In genomic region chr11:109873161-109873775, GRCm38 (mm10) we compare ENCODE assay signal across 8 mouse cellular contexts. TPM values are rescaled to one million over a fixed set of nuclear protein-coding genes. Genes with fewer than 3 reads are reported as not detected.
DNase-seq lines count a peak whose midpoint lies in the region; ATAC-seq and TF ChIP-seq lines count a peak whose summit lies in the region.

No protein-coding gene starts in this region.

- TF ChIP-seq POLR2A in MEL (IDR thresholded peaks at IDR 0.05; ENCODE audit: control insufficient read depth in 1 of 2, insufficient read depth in 1 of 2, low read depth in 1 of 2, low read length in 2 of 2, poor library complexity in 1 of 2): no peak

- peak; percentile 95 for TF ChIP-seq RAD21 in MEL (IDR thresholded peaks at IDR 0.05; ENCODE audit: low read depth, low read length)

- H3K9ac ChIP-seq in hindbrain, embryonic 14.5 days: no peak overlapping the region
- H3K9ac ChIP-seq in hindbrain, embryonic 16.5 days (ENCODE audit: low read depth, low read length): no peak overlapping the region
- H3K9ac ChIP-seq in MEL (ENCODE audit: control insufficient read depth, low read depth, low read length, poor library complexity, severe bottlenecking): peak overlapping the region; percentile 44
- H3K9ac ChIP-seq in forebrain, embryonic 11.5 days (ENCODE audit: low read length): no peak overlapping the region

- ATAC-seq in hindbrain, embryonic 14.5 days (ENCODE audit: low FRiP score): no peak
- no peak for ATAC-seq in hindbrain, embryonic 16.5 days
- ATAC-seq in forebrain, embryonic 11.5 days (replicated peaks; ENCODE audit: low FRiP score): no peak

- no peak overlapping the region for H3K4me2 ChIP-seq in hindbrain, embryonic 14.5 days (replicated peaks)
- H3K4me2 ChIP-seq in hindbrain, embryonic 16.5 days (ENCODE audit: low read length): no peak overlapping the region
- no peak overlapping the region for H3K4me2 ChIP-seq in forebrain, embryonic 11.5 days (ENCODE audit: low read depth, low read length, severe bottlenecking)

- no peaks in the 10 kb centered on the region for H3K79me2 ChIP-seq in MEL (ENCODE audit: control insufficient read depth, insufficient read depth, low read length, poor library complexity)

- H3K27me3 ChIP-seq in hindbrain, embryonic 14.5 days (ENCODE audit: control insufficient read depth, insufficient read depth, low read length): no peaks in the 10 kb centered on the region
- no peaks in the 10 kb centered on the region for H3K27me3 ChIP-seq in hindbrain, embryonic 16.5 days (replicated peaks; ENCODE audit: control insufficient read depth, insufficient read depth, low read length)
- no peaks in the 10 kb centered on the region for H3K27me3 ChIP-seq in MEL (ENCODE audit: control insufficient read depth in 1 of 2, insufficient read depth in 2 of 2, low read length in 2 of 2)
- no peaks in the 10 kb centered on the region for H3K27me3 ChIP-seq in forebrain, embryonic 11.5 days (ENCODE audit: control insufficient read depth, insufficient read depth, low read length)

- no peak for TF ChIP-seq EP300 in MEL (IDR thresholded peaks at IDR 0.05; ENCODE audit: low read depth in 1 of 2, low read length in 2 of 2)

- no peak overlapping the region for H3K4me3 ChIP-seq in hindbrain, embryonic 14.5 days (replicated peaks; ENCODE audit: low read length)
- no peak overlapping the region for H3K4me3 ChIP-seq in hindbrain, embryonic 16.5 days (ENCODE audit: low read length)
- peak overlapping the region; percentile 48 to 52 for H3K4me3 ChIP-seq in MEL (ENCODE audit: control insufficient read depth in 1 of 2, insufficient read depth in 1 of 2, low read depth in 2 of 2, low read length in 2 of 2)
- H3K4me3 ChIP-seq in forebrain, embryonic 11.5 days (ENCODE audit: low read depth, low read length): no peak overlapping the region

- no peaks in the 10 kb centered on the region for H3K36me3 ChIP-seq in hindbrain, embryonic 14.5 days (replicated peaks; ENCODE audit: control insufficient read depth, insufficient read depth)
- no peaks in the 10 kb centered on the region for H3K36me3 ChIP-seq in hindbrain, embryonic 16.5 days (ENCODE audit: control insufficient read depth, insufficient read depth, low read length)
- peaks cover 0 to 23% of the 10 kb centered on the region in 2 experiments; a peak in 2 of 4 replicates for H3K36me3 ChIP-seq in MEL (ENCODE audit: control insufficient read depth in 1 of 2, insufficient read depth in 2 of 2, low read length in 2 of 2)
- H3K36me3 ChIP-seq in forebrain, embryonic 11.5 days (ENCODE audit: control insufficient read depth, insufficient read depth, low read length): no peaks in the 10 kb centered on the region

- peak; percentile 82 for DNase-seq in hindbrain, embryonic 14.5 days (ENCODE audit: low spot score)
- DNase-seq in 3T3-L1 (ENCODE audit: low read depth, low spot score) (peak; percentile 75), MEL (ENCODE audit: low read depth, low spot score) (peak; percentile 82)
- DNase-seq in heart, postnatal 10 days: peak; percentile 54 to 72
- DNase-seq in Muller cell, postnatal 12 days (ENCODE audit: inconsistent ontology term): no peak
- DNase-seq in forebrain, embryonic 11.5 days (ENCODE audit: low spot score): no peak
- no peak for DNase-seq in spleen, adult 18-20 months

- H3K9me3 ChIP-seq in hindbrain, embryonic 14.5 days (ENCODE audit: control insufficient read depth, low read length): no peaks in the 10 kb centered on the region
- no peaks in the 10 kb centered on the region for H3K9me3 ChIP-seq in hindbrain, embryonic 16.5 days (ENCODE audit: control insufficient read depth, low read length)
- H3K9me3 ChIP-seq in MEL (replicated peaks; ENCODE audit: insufficient read depth, low read length): no peaks in the 10 kb centered on the region
- no peaks in the 10 kb centered on the region for H3K9me3 ChIP-seq in forebrain, embryonic 11.5 days (ENCODE audit: control insufficient read depth, low read length)

- intact Hi-C loops in heart, postnatal 10 days (cut with DNase I): loop anchor here (1.0 to 5.0 kb wide), 2 partner anchors 239 to 395 kb away; no protein-coding TSS in a partner anchor

- no peaks in the 10 kb centered on the region for H3K4me1 ChIP-seq in hindbrain, embryonic 14.5 days (replicated peaks; ENCODE audit: control insufficient read depth, insufficient read depth, low read length)
- H3K4me1 ChIP-seq in hindbrain, embryonic 16.5 days (ENCODE audit: control insufficient read depth, insufficient read depth, low read depth, low read length): no peaks in the 10 kb centered on the region
- H3K4me1 ChIP-seq in MEL (ENCODE audit: control insufficient read depth in 1 of 2, insufficient read depth in 2 of 2, low read length in 2 of 2): peaks cover 11 to 18% of the 10 kb centered on the region in 2 experiments
- no peaks in the 10 kb centered on the region for H3K4me1 ChIP-seq in forebrain, embryonic 11.5 days (replicated peaks; ENCODE audit: control insufficient read depth, insufficient read depth, low read length)

- TF ChIP-seq CTCF in MEL (IDR thresholded peaks at IDR 0.05 in 2 of 3, conservative IDR thresholded peaks at IDR 0.05 in 1 of 3; ENCODE audit: control insufficient read depth in 1 of 3, insufficient read depth in 1 of 3, low read depth in 2 of 3, low read length in 3 of 3, poor library complexity in 1 of 3, severe bottlenecking in 1 of 3): peak; percentile 18 to 77 (median 37); a peak in 4 of 6 replicates

- H3K27ac ChIP-seq in hindbrain, embryonic 14.5 days: no peak overlapping the region
- no peak overlapping the region for H3K27ac ChIP-seq in hindbrain, embryonic 16.5 days (ENCODE audit: low read depth, low read length)
- H3K27ac ChIP-seq in MEL (ENCODE audit: control insufficient read depth, low read depth, low read length): peak overlapping the region; percentile 29
- no peak overlapping the region for H3K27ac ChIP-seq in forebrain, embryonic 11.5 days (ENCODE audit: low read depth, low read length)

- WGBS in hindbrain, embryonic 14.5 days: 51% methylated on average over 9 of the region's 9 CpGs
- WGBS in hindbrain, embryonic 16.5 days: 48% methylated on average over 9 of the region's 9 CpGs
- WGBS in forebrain, embryonic 11.5 days: 50% methylated on average over 9 of the region's 9 CpGs

TF ChIP-seq in MEL, 35 proteins besides CTCF, POLR2A, EP300 and RAD21:
- no peak for TF ChIP-seq MAZ (IDR thresholded peaks at IDR 0.05; ENCODE audit: low read depth, low read length)
- TF ChIP-seq KAT2A (conservative IDR thresholded peaks at IDR 0.05; ENCODE audit: low read depth, low read length): no peak
- peak; percentile 27; the same call in 1 of the 2 replicates for TF ChIP-seq JUND (IDR thresholded peaks at IDR 0.05; ENCODE audit: low read depth, low read length)
- peak; percentile 99 for TF ChIP-seq ZNF384 (IDR thresholded peaks at IDR 0.05; ENCODE audit: low read depth, low read length)
- peak; percentile 92 for TF ChIP-seq SMC3 (IDR thresholded peaks at IDR 0.05; ENCODE audit: low read depth, low read length)
- no peak for TF ChIP-seq CHD2 (IDR thresholded peaks at IDR 0.05; ENCODE audit: low read length)
- no peak for TF ChIP-seq MEF2A (IDR thresholded peaks at IDR 0.05; ENCODE audit: extremely low read depth, insufficient replicate concordance, low read depth, low read length, poor library complexity, severe bottlenecking)
- peak; percentile 95 for TF ChIP-seq ZC3H11A (IDR thresholded peaks at IDR 0.05; ENCODE audit: low read depth, low read length)
- no peak for TF ChIP-seq POLR2AphosphoS5 (IDR thresholded peaks at IDR 0.05; ENCODE audit: borderline replicate concordance, low read depth, low read length)
- no peak for TF ChIP-seq USF2 (IDR thresholded peaks at IDR 0.05; ENCODE audit: borderline replicate concordance in 1 of 2, insufficient read depth in 1 of 2, low read depth in 1 of 2, low read length in 2 of 2)
- TF ChIP-seq GABPA (IDR thresholded peaks at IDR 0.05; ENCODE audit: low read depth, low read length): no peak
- no peak for TF ChIP-seq HCFC1 (IDR thresholded peaks at IDR 0.05; ENCODE audit: low read depth, low read length)
- TF ChIP-seq MYC (IDR thresholded peaks at IDR 0.05; ENCODE audit: low read depth, low read length): peak; percentile 64; the same call in 1 of the 2 replicates
- no peak for TF ChIP-seq NELFE (IDR thresholded peaks at IDR 0.05; ENCODE audit: low read depth, low read length)
- TF ChIP-seq RCOR1 (IDR thresholded peaks at IDR 0.05; ENCODE audit: low read depth, low read length): 0 out of 2 replicates have a peak, but pooled peaks have one; percentile 15
- TF ChIP-seq MAFK (IDR thresholded peaks at IDR 0.05; ENCODE audit: borderline replicate concordance, low read depth, low read length): no peak
- TF ChIP-seq SIN3A (IDR thresholded peaks at IDR 0.05; ENCODE audit: low read length): no peak; the same call in 1 of the 2 replicates

RNA-seq across cellular contexts. Expression of gene 1700012B07Rik, which starts 45.4 kb away (rescaled TPM):
- not detected in 2 replicates for polyA plus RNA-seq in hindbrain, embryonic 14.5 days (2014; fragmentation: Nextera tagmentation; extraction: Ambion mirVana)
- not detected in 2 replicates for polyA plus RNA-seq in hindbrain, embryonic 16.5 days (2015; fragmentation: Nextera tagmentation; extraction: Ambion mirVana)
- total RNA-seq in MEL (2012; rRNA removed): not detected in 2 replicates
- polyA plus RNA-seq in MEL (2012; ENCODE audit: insufficient read depth in 1 of 2, insufficient read length in 2 of 2, low read depth in 1 of 2, low replicate concordance in 2 of 2, missing spikeins in 1 of 2): not detected
- total RNA-seq in heart, postnatal 10 days (2021): not detected
- not detected in 2 replicates for polyA plus RNA-seq in forebrain, embryonic 11.5 days (2014; fragmentation: Nextera tagmentation; extraction: Ambion mirVana)

Comparison
In these comparisons a context has a peak if more than half of its experiments do, and no peak if none do; other contexts are left out.
1. DNase-seq: peak in hindbrain, embryonic 14.5 days (single experiment), 3T3-L1 (single experiment), MEL (single experiment) and heart, postnatal 10 days (2 of 2); none in Muller cell, postnatal 12 days (single experiment), forebrain, embryonic 11.5 days (single experiment) and spleen, adult 18-20 months (0 of 2).
2. H3K4me3 ChIP-seq: peak in MEL (2 of 2); none in hindbrain, embryonic 14.5 days (single experiment), hindbrain, embryonic 16.5 days (single experiment) and forebrain, embryonic 11.5 days (single experiment).